Mouse (Mus musculus): ENCODE data around the gene Pabpn1. TPM values are rescaled to one million over a fixed set of nuclear protein-coding genes. Genes with fewer than 3 reads are reported as not detected.

Gene Pabpn1
- polyA plus RNA-seq, 1 experiment from 2014 or later, result 132 TPM

DNA sequence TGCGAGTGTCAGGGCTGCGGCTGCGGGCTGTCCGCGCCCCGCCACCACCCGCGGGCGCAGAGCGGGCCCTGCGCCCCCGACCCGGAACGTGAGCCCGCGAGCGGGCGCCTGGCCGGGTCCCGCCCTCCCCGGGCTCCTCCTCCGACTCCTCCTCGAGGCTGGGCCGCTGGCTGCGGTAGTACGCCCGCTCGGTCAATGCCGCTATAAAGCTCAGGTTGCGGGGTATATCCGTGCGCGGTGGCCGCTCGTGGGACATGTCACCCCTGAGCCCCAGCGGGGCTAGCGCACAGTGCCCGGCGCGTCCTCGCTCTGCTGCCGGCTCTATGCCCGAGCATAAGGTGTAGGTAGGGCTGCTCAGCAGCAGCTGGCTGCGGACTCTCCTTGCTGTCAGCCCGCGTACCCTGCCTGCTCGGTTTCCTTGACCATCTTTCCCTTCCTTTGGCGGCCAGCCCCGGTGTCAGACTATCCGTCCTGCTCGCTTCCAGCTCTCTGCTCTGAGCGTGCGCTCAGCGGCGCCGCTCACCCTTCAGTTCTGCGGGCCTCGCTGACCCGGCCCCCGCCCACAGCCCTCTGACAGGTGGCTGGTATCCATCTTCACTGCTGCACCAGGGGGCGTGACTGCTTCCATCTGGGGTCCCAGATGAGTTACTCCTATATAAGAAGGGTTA lies 15.1 kb upstream of the Pabpn1 start, which contains the start of gene Ppp1r3e:
Gene Ppp1r3e (minus strand): TSS at position 503 of the 668 bp plus-strand sequence.
- Histone ChIP-seq H3K4me1 (replicated peaks; ENCODE audit: control insufficient read depth, insufficient read depth, low read length) (peaks cover 13% of the 10 kb centered on the region), H3K9me3 (ENCODE audit: control insufficient read depth, low read length) (no peaks in the 10 kb centered on the region), H3K4me2 (peak within 1 kb of the TSS; percentile 100), H3K9ac (ENCODE audit: low read depth, low read length) (peak within 1 kb of the TSS; percentile 75), H3K27me3 (replicated peaks; ENCODE audit: control insufficient read depth, insufficient read depth, low read length) (no peaks in the 10 kb centered on the region), H3K36me3 (ENCODE audit: control insufficient read depth, insufficient read depth, low read length) (no peaks in the 10 kb centered on the region), H3K4me3 (ENCODE audit: low read depth, low read length) (peak within 1 kb of the TSS; percentile 72), H3K27ac (ENCODE audit: low read depth, low read length) (peak within 1 kb of the TSS; percentile 81)
- DNase-seq (ENCODE audit: low spot score) (peak; percentile 86), ATAC-seq (replicated peaks; ENCODE audit: low FRiP score) (peak; percentile 83)
- under 1% methylated on average over 51 of the region's 61 CpGs for WGBS

DNA sequence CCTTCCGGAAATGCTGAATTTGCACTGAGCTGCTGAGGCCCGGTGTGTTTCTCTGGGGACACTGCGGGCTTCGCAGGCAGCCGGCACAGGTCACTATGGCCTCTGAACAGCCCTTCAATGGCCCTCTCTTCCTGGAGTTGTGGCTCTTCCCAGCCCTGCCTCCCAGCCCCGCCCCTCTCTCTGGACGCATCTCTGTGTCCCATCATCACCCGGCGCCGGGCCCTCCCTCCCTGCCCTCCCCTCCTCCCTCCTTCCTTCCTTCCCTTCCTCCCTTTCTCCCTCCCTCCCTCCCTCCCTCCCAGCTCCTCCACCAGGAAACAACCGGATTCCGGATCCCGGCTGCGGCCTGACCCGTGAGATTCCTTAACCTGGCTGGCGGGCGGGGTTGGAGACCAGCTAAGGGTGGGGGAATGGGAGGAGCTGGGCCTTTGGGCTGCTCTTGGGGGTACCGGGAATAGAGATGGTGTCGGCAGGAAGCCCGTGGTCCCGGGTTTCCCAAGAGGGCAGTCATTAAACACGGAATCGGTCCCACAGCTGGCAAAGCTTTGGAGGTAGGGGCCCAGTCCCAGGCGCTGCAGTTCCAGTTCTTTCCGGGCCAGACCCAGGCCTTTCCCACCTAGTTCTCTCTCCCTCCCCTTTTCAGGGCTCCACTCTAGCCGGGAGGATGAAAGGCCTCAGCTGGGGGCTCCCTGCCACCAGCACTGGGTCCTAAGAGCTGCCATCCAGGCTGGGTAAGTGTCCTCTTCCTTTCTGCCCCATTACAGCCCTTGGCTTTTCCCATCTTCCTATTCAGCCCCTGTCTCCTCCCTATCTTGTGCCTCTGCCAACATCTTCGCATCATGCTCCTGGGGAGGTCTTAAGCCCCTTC lies 8.9 kb upstream of the Pabpn1 start, which contains the start of the genes Bcl2l2 and Gm20521:
Gene Bcl2l2 (plus strand): TSS at position 224 of the 868 bp plus-strand sequence.
Gene Gm20521 (plus strand): TSS at position 288 of the 868 bp plus-strand sequence.
- 2% methylated on average over 27 of the region's 27 CpGs for WGBS
- ATAC-seq (replicated peaks; ENCODE audit: low FRiP score), result peak; percentile 87
- 0 out of 2 replicates have a peak, but pooled peaks cover 2% of the 10 kb centered on the region for H3K36me3 ChIP-seq (ENCODE audit: control insufficient read depth, insufficient read depth, low read length)

DNA sequence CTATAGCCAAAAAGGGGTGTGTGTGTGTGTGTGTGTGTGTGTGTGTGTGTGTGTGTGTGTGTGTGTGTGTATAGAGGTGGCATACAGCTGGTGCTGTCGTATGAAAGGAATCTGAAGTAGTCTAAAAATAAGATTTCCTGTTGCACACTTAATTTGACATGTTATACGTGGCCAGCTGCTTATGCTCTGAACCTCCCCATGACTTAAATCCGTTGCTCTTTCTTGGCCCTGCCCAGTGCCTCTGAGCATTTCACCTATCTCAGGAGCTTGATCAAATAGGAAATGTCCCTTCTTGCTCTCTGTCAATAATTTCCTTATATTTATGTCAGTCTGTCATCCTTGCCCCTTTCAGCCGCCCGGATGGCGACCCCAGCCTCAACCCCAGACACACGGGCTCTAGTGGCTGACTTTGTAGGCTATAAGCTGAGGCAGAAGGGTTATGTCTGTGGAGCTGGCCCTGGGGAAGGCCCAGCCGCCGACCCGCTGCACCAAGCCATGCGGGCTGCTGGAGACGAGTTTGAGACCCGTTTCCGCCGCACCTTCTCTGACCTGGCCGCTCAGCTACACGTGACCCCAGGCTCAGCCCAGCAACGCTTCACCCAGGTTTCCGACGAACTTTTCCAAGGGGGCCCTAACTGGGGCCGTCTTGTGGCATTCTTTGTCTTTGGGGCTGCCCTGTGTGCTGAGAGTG lies 8.1 kb upstream of the Pabpn1 start:
- 0 out of 2 replicates have a peak, but pooled peaks cover 2% of the 10 kb centered on the region for H3K36me3 ChIP-seq (ENCODE audit: control insufficient read depth, insufficient read depth, low read length)
- ATAC-seq (replicated peaks; ENCODE audit: low FRiP score) (no peak), DNase-seq (ENCODE audit: low spot score) (no peak)
- H3K4me1 ChIP-seq (replicated peaks; ENCODE audit: control insufficient read depth, insufficient read depth, low read length), result peaks cover 10% of the 10 kb centered on the region; the same call in 1 of the 2 replicates
- 46% methylated on average over 21 of the region's 21 CpGs for WGBS
- peak overlapping the region; percentile 73 for H3K4me3 ChIP-seq (ENCODE audit: low read depth, low read length)
- H3K9ac ChIP-seq (ENCODE audit: low read depth, low read length), result peak overlapping the region; percentile 79
- H3K4me2 ChIP-seq, result peak overlapping the region; percentile 90
- H3K9me3 ChIP-seq (ENCODE audit: control insufficient read depth, low read length), result no peaks in the 10 kb centered on the region
- H3K27ac ChIP-seq (ENCODE audit: low read depth, low read length), result peak overlapping the region; percentile 75; the same call in 1 of the 2 replicates
- no peaks in the 10 kb centered on the region for H3K27me3 ChIP-seq (replicated peaks; ENCODE audit: control insufficient read depth, insufficient read depth, low read length)

More for the DNA sequence above, 8.9 kb upstream of the Pabpn1 start, which contains the start of the genes Bcl2l2 and Gm20521:
- Histone ChIP-seq H3K9me3 (ENCODE audit: control insufficient read depth, low read length) (no peaks in the 10 kb centered on the region), H3K4me3 (ENCODE audit: low read depth, low read length) (peak within 1 kb of the TSS; percentile 73), H3K9ac (ENCODE audit: low read depth, low read length) (peak within 1 kb of the TSS; percentile 79), H3K27me3 (replicated peaks; ENCODE audit: control insufficient read depth, insufficient read depth, low read length) (no peaks in the 10 kb centered on the region), H3K4me2 (peak within 1 kb of the TSS; percentile 90), H3K27ac (ENCODE audit: low read depth, low read length) (peak within 1 kb of the TSS; percentile 75), H3K4me1 (replicated peaks; ENCODE audit: control insufficient read depth, insufficient read depth, low read length) (peaks cover 10% of the 10 kb centered on the region; the same call in 1 of the 2 replicates)
- peak; percentile 77 for DNase-seq (ENCODE audit: low spot score)

DNA sequence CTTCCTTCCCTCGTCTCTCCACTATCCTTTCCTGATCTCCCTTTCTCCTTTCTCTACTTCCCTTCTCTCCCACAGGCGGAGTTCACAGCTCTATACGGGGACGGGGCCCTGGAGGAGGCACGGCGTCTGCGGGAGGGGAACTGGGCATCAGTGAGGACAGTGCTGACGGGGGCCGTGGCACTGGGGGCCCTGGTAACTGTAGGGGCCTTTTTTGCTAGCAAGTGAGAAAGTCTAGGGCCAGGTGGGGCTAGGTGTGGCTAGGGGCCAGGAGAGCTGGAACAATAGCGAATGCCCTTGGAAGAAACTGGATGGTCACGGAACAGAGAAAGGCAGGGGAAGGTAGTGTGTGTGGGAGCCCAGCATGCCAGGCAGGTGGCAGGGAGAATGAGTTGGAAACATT lies 7.0 kb upstream of the Pabpn1 start:
- H3K27me3 ChIP-seq (replicated peaks; ENCODE audit: control insufficient read depth, insufficient read depth, low read length), result no peaks in the 10 kb centered on the region
- H3K9ac ChIP-seq (ENCODE audit: low read depth, low read length), result no peak overlapping the region
- peaks cover 10% of the 10 kb centered on the region; the same call in 1 of the 2 replicates for H3K4me1 ChIP-seq (replicated peaks; ENCODE audit: control insufficient read depth, insufficient read depth, low read length)
- H3K9me3 ChIP-seq (ENCODE audit: control insufficient read depth, low read length), result no peaks in the 10 kb centered on the region
- H3K36me3 ChIP-seq (ENCODE audit: control insufficient read depth, insufficient read depth, low read length), result 0 out of 2 replicates have a peak, but pooled peaks cover 2% of the 10 kb centered on the region
- no peak for ATAC-seq (replicated peaks; ENCODE audit: low FRiP score)
- DNase-seq (ENCODE audit: low spot score), result no peak
- no peak overlapping the region for H3K4me2 ChIP-seq
- H3K4me3 ChIP-seq (ENCODE audit: low read depth, low read length), result no peak overlapping the region
- H3K27ac ChIP-seq (ENCODE audit: low read depth, low read length), result no peak overlapping the region
- WGBS, result 85% methylated on average over 11 of the region's 11 CpGs

DNA sequence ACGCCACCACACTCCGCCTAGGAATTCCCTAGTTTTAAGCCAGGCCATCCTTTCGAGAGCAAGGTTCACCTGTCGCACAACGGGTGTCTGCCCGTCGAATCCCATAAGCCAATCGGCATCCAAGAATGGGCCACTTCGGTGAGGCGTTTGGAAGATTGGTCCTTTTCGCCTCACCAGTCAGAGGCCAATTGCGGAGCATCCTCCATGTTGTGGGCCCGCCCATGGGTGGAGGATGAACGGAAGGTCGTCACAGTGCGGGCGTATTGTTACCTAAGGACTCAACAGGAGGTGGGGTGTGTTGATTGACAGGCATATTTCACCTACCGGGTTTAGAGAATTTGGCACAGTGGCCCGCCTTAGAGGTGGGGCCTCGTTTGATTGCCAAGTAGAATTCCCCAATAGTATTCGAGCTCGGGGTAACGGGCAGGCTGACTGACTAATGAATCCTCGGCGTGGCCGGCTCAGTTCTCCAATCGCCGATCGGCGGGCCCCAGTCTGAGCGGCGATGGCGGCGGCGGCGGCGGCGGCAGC lies 1.4 kb downstream of the Pabpn1 start:
- DNase-seq (ENCODE audit: low spot score) (peak; percentile 94), ATAC-seq (replicated peaks; ENCODE audit: low FRiP score) (peak; percentile 99)
- Histone ChIP-seq H3K9me3 (ENCODE audit: control insufficient read depth, low read length) (no peaks in the 10 kb centered on the region), H3K9ac (ENCODE audit: low read depth, low read length) (peak overlapping the region; percentile 99), H3K4me3 (ENCODE audit: low read depth, low read length) (peak overlapping the region; percentile 98), H3K36me3 (ENCODE audit: control insufficient read depth, insufficient read depth, low read length) (peaks cover 22% of the 10 kb centered on the region), H3K4me1 (replicated peaks; ENCODE audit: control insufficient read depth, insufficient read depth, low read length) (peaks cover 9% of the 10 kb centered on the region), H3K27ac (ENCODE audit: low read depth, low read length) (peak overlapping the region; percentile 94), H3K4me2 (peak overlapping the region; percentile 74), H3K27me3 (replicated peaks; ENCODE audit: control insufficient read depth, insufficient read depth, low read length) (no peaks in the 10 kb centered on the region)
- under 1% methylated on average over 38 of the region's 38 CpGs for whole genome bisulfite sequencing

DNA sequence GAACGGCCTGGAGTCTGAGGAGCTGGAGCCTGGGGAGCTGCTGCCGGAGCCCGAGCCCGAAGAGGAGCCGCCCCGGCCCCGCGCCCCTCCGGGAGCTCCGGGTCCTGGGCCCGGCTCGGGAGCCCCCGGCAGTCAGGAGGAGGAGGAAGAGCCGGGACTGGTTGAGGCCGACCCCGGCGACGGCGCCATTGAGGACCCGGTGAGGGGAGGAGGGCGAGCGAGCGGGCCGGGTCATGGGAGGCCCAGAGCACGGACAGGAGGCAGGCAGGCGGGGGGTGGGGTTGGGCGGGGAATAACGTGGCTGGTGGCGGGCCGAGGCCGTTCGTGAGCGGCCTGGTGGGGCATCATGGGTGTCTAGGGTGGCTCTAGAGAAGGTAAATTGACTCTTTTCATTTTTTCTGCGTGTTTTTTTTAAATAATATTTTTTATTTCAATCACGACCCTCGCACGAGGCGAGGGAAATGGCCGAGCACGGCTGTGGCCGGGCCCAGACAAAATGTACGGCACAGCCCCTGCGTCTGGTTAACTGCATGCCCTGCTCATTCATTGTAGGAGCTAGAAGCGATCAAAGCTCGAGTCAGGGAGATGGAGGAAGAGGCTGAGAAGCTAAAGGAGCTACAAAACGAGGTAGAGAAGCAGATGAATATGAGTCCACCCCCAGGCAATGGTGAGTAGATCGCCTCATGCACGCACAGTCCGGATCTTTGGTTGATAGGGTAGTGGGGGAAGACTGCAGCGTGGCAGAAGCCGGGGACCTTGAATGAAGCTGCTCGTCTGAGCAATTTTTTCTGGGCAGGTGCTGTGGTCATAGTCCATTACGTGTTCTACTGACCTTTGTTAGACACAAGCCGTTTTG lies 2.2 kb downstream of the Pabpn1 start:
- Histone ChIP-seq H3K4me2 (peak overlapping the region; percentile 70), H3K4me3 (ENCODE audit: low read depth, low read length) (peak overlapping the region; percentile 98), H3K9me3 (ENCODE audit: control insufficient read depth, low read length) (no peaks in the 10 kb centered on the region), H3K4me1 (replicated peaks; ENCODE audit: control insufficient read depth, insufficient read depth, low read length) (peaks cover 9% of the 10 kb centered on the region), H3K27ac (ENCODE audit: low read depth, low read length) (peak overlapping the region; percentile 94), H3K36me3 (ENCODE audit: control insufficient read depth, insufficient read depth, low read length) (peaks cover 24% of the 10 kb centered on the region), H3K27me3 (replicated peaks; ENCODE audit: control insufficient read depth, insufficient read depth, low read length) (no peaks in the 10 kb centered on the region), H3K9ac (ENCODE audit: low read depth, low read length) (peak overlapping the region; percentile 99)
- under 1% methylated on average over 54 of the region's 54 CpGs for WGBS
- peak; percentile 80 for DNase-seq (ENCODE audit: low spot score)
- ATAC-seq (replicated peaks; ENCODE audit: low FRiP score), result peak; percentile 62

DNA sequence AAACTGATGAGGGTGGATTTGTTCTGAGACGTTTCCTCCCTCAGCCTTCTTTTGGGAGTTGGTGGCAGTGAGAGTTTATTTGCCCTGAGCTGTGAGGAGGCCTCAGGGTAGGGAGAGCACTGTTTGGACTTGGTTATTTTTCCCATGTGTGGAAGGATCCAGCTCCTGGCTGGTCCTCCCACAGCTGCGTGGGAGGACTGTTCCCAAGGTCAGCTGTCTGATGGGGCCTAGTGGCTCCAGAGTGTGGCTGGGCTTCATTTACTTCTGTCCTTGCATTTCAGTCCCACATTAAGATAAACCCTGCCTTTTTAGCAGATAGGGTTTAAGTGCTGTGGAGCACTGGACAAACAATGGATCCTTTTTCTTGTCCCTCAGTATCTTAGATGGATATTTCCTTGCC lies 5.1 kb downstream of the Pabpn1 start:
- H3K4me1 ChIP-seq (replicated peaks; ENCODE audit: control insufficient read depth, insufficient read depth, low read length), result peaks cover 9% of the 10 kb centered on the region
- H3K4me2 ChIP-seq, result no peak overlapping the region
- H3K27me3 ChIP-seq (replicated peaks; ENCODE audit: control insufficient read depth, insufficient read depth, low read length), result no peaks in the 10 kb centered on the region
- ATAC-seq (replicated peaks; ENCODE audit: low FRiP score), result no peak
- no peaks in the 10 kb centered on the region for H3K9me3 ChIP-seq (ENCODE audit: control insufficient read depth, low read length)
- no peak overlapping the region for H3K9ac ChIP-seq (ENCODE audit: low read depth, low read length)
- H3K27ac ChIP-seq (ENCODE audit: low read depth, low read length), result no peak overlapping the region
- DNase-seq (ENCODE audit: low spot score), result no peak
- H3K36me3 ChIP-seq (ENCODE audit: control insufficient read depth, insufficient read depth, low read length), result peaks cover 24% of the 10 kb centered on the region
- H3K4me3 ChIP-seq (ENCODE audit: low read depth, low read length), result no peak overlapping the region
- WGBS, result 64% methylated on average over 2 of the region's 2 CpGs

Measured in liver, embryonic 11.5 days (tissue).